Comparison of ENCODE assay signal across 8 mouse cellular contexts in genomic region chr6:113638302-113639040, GRCm38 (mm10). TPM values are rescaled to one million over a fixed set of nuclear protein-coding genes. Genes with fewer than 3 reads are reported as not detected.
DNase-seq lines count a peak whose midpoint lies in the region; ATAC-seq and TF ChIP-seq lines count a peak whose summit lies in the region.

Gene Irak2, plus strand, starts transcription at chr6:113638467.

- WGBS in forebrain, postnatal 0 days, result 9% methylated on average over 37 of the region's 37 CpGs
- 7% methylated on average over 37 of the region's 37 CpGs for WGBS in lung, embryonic 15.5 days

- H3K4me2 ChIP-seq in forebrain, postnatal 0 days (ENCODE audit: low read depth), result peak within 1 kb of the TSS; percentile 56
- peak within 1 kb of the TSS; percentile 61 for H3K4me2 ChIP-seq in lung, embryonic 15.5 days

- H3K9me3 ChIP-seq in ES-E14 (ENCODE audit: control insufficient read depth, insufficient read depth, low read depth, low read length), result no peaks in the 10 kb centered on the region
- no peaks in the 10 kb centered on the region for H3K9me3 ChIP-seq in forebrain, postnatal 0 days (ENCODE audit: low read length)
- H3K9me3 ChIP-seq in lung, embryonic 15.5 days, result no peaks in the 10 kb centered on the region

- peak within 1 kb of the TSS; percentile 68 to 72 for H3K4me3 ChIP-seq in ES-E14 (ENCODE audit: insufficient read depth in 1 of 2, low read depth in 1 of 2, low read length in 2 of 2, poor library complexity in 1 of 2, severe bottlenecking in 1 of 2)
- H3K4me3 ChIP-seq in forebrain, postnatal 0 days (ENCODE audit: low read depth, low read length), result peak within 1 kb of the TSS; percentile 43
- peak within 1 kb of the TSS; percentile 43 for H3K4me3 ChIP-seq in lung, embryonic 15.5 days

- ATAC-seq in forebrain, postnatal 0 days, result peak; percentile 97
- ATAC-seq in lung, embryonic 15.5 days (ENCODE audit: borderline replicate concordance, extremely low read depth, low FRiP score, low TSS enrichment), result peak; percentile 92

- no peaks in the 10 kb centered on the region for H3K27me3 ChIP-seq in forebrain, postnatal 0 days (ENCODE audit: insufficient read depth, low read length)
- H3K27me3 ChIP-seq in lung, embryonic 15.5 days, result no peaks in the 10 kb centered on the region

- H3K36me3 ChIP-seq in ES-E14 (ENCODE audit: control insufficient read depth, insufficient read depth, low read length, poor library complexity, severe bottlenecking), result no peaks in the 10 kb centered on the region
- H3K36me3 ChIP-seq in forebrain, postnatal 0 days (ENCODE audit: insufficient read depth), result no peaks in the 10 kb centered on the region
- no peaks in the 10 kb centered on the region for H3K36me3 ChIP-seq in lung, embryonic 15.5 days

- H3K27ac ChIP-seq in ES-E14 (ENCODE audit: insufficient read depth, low read depth, low read length, poor library complexity, severe bottlenecking), result no peak within 1 kb of the TSS
- no peak within 1 kb of the TSS; the same call in 1 of the 2 replicates for H3K27ac ChIP-seq in forebrain, postnatal 0 days (ENCODE audit: low read depth, low read length)
- no peak within 1 kb of the TSS for H3K27ac ChIP-seq in lung, embryonic 15.5 days

- H3K9ac ChIP-seq in ES-E14 (ENCODE audit: insufficient read depth, low read depth, low read length, poor library complexity, severe bottlenecking), result peak within 1 kb of the TSS; percentile 60
- peak within 1 kb of the TSS; percentile 49 for H3K9ac ChIP-seq in forebrain, postnatal 0 days
- peak within 1 kb of the TSS; percentile 33 for H3K9ac ChIP-seq in lung, embryonic 15.5 days

- in situ Hi-C loops in ES-E14 (cut with MboI; ENCODE audit: low sequenced_read_pairs in 2 of 2, unreplicated experiment in 2 of 2), result loop anchor here in 1 of 2 experiments (5.0 kb wide), 1 partner anchor 44 kb away; no protein-coding TSS in a partner anchor

- DNase-seq in ES-E14 (ENCODE audit: low read depth, low spot score), result peak; percentile 88
- DNase-seq in cerebellum, adult 18-20 months, result peak; percentile 96 to 98
- peak; percentile 88 for DNase-seq in forebrain, postnatal 0 days
- DNase-seq in heart, postnatal 4 days, result peak; percentile 98
- DNase-seq in layer of hippocampus, adult 8-10 months (ENCODE audit: low spot score in 2 of 2), result peak; percentile 88 to 93
- peak; percentile 90 for DNase-seq in ovary, adult 18-20 months (ENCODE audit: low spot score)
- peak; percentile 94 for DNase-seq in thymus, postnatal 0 days (ENCODE audit: low spot score)

- peak; percentile 96 for TF ChIP-seq CTCF in forebrain, postnatal 0 days (IDR thresholded peaks at IDR 0.05; ENCODE audit: low read depth)

- 0 out of 4 replicates have a peak, but pooled peaks cover 0 to 2% of the 10 kb centered on the region in 2 experiments for H3K4me1 ChIP-seq in ES-E14 (ENCODE audit: control insufficient read depth in 2 of 2, insufficient read depth in 2 of 2, low read length in 2 of 2, poor library complexity in 1 of 2)
- no peaks in the 10 kb centered on the region for H3K4me1 ChIP-seq in forebrain, postnatal 0 days (ENCODE audit: insufficient read depth)
- H3K4me1 ChIP-seq in lung, embryonic 15.5 days, result peaks cover 3% of the 10 kb centered on the region; the same call in 1 of the 2 replicates

TF ChIP-seq in ES-E14, 5 proteins besides CTCF, POLR2A, EP300 and RAD21:
- TF ChIP-seq ZNF384 (IDR thresholded peaks at IDR 0.05; ENCODE audit: low read depth, low read length) (peak; percentile 56; the same call in 1 of the 2 replicates), MAFK (IDR thresholded peaks at IDR 0.05; ENCODE audit: insufficient read depth, low read depth, low read length) (0 out of 2 replicates have a peak, but pooled peaks have one; percentile 9), ZC3H11A (IDR thresholded peaks at IDR 0.05; ENCODE audit: borderline replicate concordance, low read depth, low read length) (peak; percentile 65; the same call in 1 of the 2 replicates), CHD2 (IDR thresholded peaks at IDR 0.05; ENCODE audit: low read depth, low read length) (no peak), HCFC1 (IDR thresholded peaks at IDR 0.05; ENCODE audit: borderline replicate concordance, insufficient read depth, low read length) (0 out of 2 replicates have a peak, but pooled peaks have one; percentile 14)

RNA-seq across cellular contexts. Expression of gene Irak2, which starts in this region (rescaled TPM):
- 12.6 and 22.0 TPM in 2 replicates for total RNA-seq in ES-E14 (2012; rRNA removed)
- 4.5 and 5.9 TPM in 2 replicates for total RNA-seq in forebrain, postnatal 0 days (2014; rRNA removed)
- polyA plus RNA-seq in forebrain, postnatal 0 days (2015; fragmentation: Nextera tagmentation; extraction: Ambion mirVana), result 1.8 and 3.5 TPM in 2 replicates
- total RNA-seq in heart, postnatal 4 days (2021), result 10 to 100 TPM in 1 of 2 experiments, 1 to 10 TPM in 1; 8.9 to 11.1 TPM
- 10 to 100 TPM; 19.3 to 25.0 (median 21.7) TPM for total RNA-seq in layer of hippocampus, adult 8-10 months (2022)
- 5.2 and 6.4 TPM in 2 replicates for polyA plus RNA-seq in lung, embryonic 15.5 days (2015; fragmentation: Nextera tagmentation; extraction: Ambion mirVana)
- polyA plus RNA-seq in thymus, postnatal 0 days (2015; fragmentation: Nextera tagmentation; extraction: Ambion mirVana), result 2.2 and 2.7 TPM in 2 replicates
